Mouse (Mus musculus) gastrocnemius, adult 2 months (tissue): ENCODE measurements at regions not wholly inside any gene's neighbourhood (a gene's known extent, or its start where the extent isn't known, plus 50 kb on each side); places are given as distances from the start of the nearest gene placed in this dataset.

Source experiments
- DNase-seq: peaks from one replicate; pipeline ENCODE4 v3.0.0; 2022
- H3K27ac ChIP-seq: fragments of 200-600 bp; 2 replicates; pipeline ENCODE4 v1.8.1; 2022; ENCODE audit warnings: mild to moderate bottlenecking
- H3K4me3 ChIP-seq: fragments of 200-600 bp; 2 replicates; pipeline ENCODE4 v1.8.1; 2022; ENCODE audit warnings: mild to moderate bottlenecking, moderate library complexity
- CTCF ChIP-seq: fragments of 200-600 bp; IDR thresholded peaks from 2 replicates; pipeline ENCODE4 v1.8.1; 2022; ENCODE audit warnings: antibody characterized with exemption, mild to moderate bottlenecking, moderate library complexity
- intact Hi-C: fragments of 180-260 bp; cut with DNase I; formaldehyde crosslinking; loops from one replicate; pipeline ENCODE4 v1.15.1; 2025

- intact Hi-C loops, result loop anchor here (1.0 kb wide), 1 partner anchor 45 kb away; no protein-coding TSS in a partner anchor
- no peak for DNase-seq
- H3K27ac ChIP-seq, result no peak overlapping the region
- no peak overlapping the region for H3K4me3 ChIP-seq
- no peak for TF ChIP-seq CTCF
Observed at GRCm38 (mm10) chr9:69907123-69907945, 81.9 kb upstream of the Bnip2 start.

- intact Hi-C loops, result no loop called here
- DNase-seq, result no peak
- H3K27ac ChIP-seq, result no peak overlapping the region
- H3K4me3 ChIP-seq, result no peak overlapping the region
- no peak for TF ChIP-seq CTCF
Observed at GRCm38 (mm10) chr9:69910621-69911020, 78.6 kb upstream of the Bnip2 start.

DNA sequence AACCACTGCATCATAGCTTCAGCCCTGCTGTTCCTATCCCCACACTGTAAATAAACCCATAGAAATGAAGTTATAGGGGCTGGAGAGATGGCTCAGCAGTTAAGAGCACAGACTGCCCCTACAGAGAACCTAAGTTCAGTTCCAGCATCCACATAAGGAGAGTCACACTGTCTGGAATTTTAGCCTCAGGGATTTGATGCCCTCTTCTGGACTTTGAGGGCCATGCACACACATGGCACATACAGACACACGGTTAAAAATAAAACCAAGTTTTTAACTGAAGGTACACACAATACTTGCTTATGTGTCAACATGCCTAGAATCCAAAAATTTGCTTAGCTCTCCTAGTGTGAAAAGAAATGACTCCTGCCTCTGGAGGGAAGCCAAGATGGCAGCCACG is 61.1 kb upstream of the Bnip2 start:
- intact Hi-C loops, result no loop called here
- TF ChIP-seq CTCF, result no peak
- no peak overlapping the region for H3K27ac ChIP-seq
- no peak overlapping the region for H3K4me3 ChIP-seq
- no peak for DNase-seq

DNA sequence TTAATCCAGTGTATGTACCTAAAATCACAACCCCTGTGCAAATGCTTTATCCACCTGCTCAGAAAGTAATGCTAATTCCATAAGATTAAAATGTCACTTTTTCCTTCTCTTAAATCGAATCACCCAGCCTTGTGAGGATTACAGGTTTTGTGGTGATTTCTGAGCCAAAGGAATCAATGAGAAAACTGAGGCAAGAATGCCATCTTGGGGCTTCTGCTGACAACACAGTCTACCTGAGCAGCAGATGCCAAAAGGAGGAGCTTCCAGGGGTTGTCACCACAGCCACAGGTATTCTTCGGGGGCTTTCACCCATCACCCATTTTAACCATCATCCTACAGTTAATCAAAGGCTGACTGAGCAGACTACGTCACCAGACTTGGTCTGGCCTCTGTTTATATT is 51.4 kb upstream of the Bnip2 start:
- H3K27ac ChIP-seq, result no peak overlapping the region
- intact Hi-C loops, result no loop called here
- DNase-seq, result no peak
- TF ChIP-seq CTCF, result no peak
- H3K4me3 ChIP-seq, result no peak overlapping the region
